Mouse (Mus musculus) liver, embryonic 14.5 days (tissue): ENCODE measurements around the gene Grip1. TPM values are rescaled to one million over a fixed set of nuclear protein-coding genes. Genes with fewer than 3 reads are reported as not detected.

ENCODE experiments used
- ATAC-seq: fragments of 200-750 bp; cut with Nextera tagmentation; 2 replicates; pipeline ENCODE4 v1.8.0; 2017; ENCODE audit warnings: moderate number of reproducible peaks, mild to moderate bottlenecking, moderate library complexity; ENCODE audit not compliant: insufficient read depth
- DNase-seq, 3 experiments: peaks; one replicate each; pipeline ENCODE4 v3.0.0-alpha.2; 2012 to 2013; ENCODE audit warnings: low read depth in 3 of 3, low spot score in 3 of 3
- H3K27ac ChIP-seq: fragments of 300-500 bp; sonication (generic); 2 replicates; pipeline ENCODE4 v1.5.1; 2014; ENCODE audit warnings: moderate library complexity, mild to moderate bottlenecking, control low read depth, inconsistent platforms
- H3K27me3 ChIP-seq: fragments of 300-500 bp; sonication (generic); 2 replicates; pipeline ENCODE4 v1.6.1; 2014; ENCODE audit warnings: mild to moderate bottlenecking, low read length, moderate library complexity; ENCODE audit not compliant: control insufficient read depth, insufficient read depth
- H3K36me3 ChIP-seq: fragments of 300-500 bp; sonication (generic); replicated peaks from 2 replicates; pipeline ENCODE4 v1.6.1; 2014; ENCODE audit warnings: low read depth; ENCODE audit not compliant: control insufficient read depth, insufficient read depth
- H3K4me1 ChIP-seq, 2 experiments: fragments of 200-500 bp in 1 of 2; fragments of 300-500 bp in 1 of 2; sonication (generic) in 1 of 2; replicated peaks; 2 replicates each; pipeline ENCODE4 v1.6.1; 2012 to 2014; ENCODE audit warnings: antibody characterized with exemption in 1 of 2, inconsistent platforms in 1 of 2, low read length in 1 of 2; ENCODE audit not compliant: control insufficient read depth in 2 of 2, insufficient read depth in 2 of 2
- H3K4me2 ChIP-seq: fragments of 300-500 bp; sonication (generic); 2 replicates; pipeline ENCODE4 v1.6.1; 2014; ENCODE audit warnings: low read depth, mild to moderate bottlenecking, control low read depth, moderate library complexity
- H3K4me3 ChIP-seq, 2 experiments: fragments of 200-500 bp in 1 of 2; fragments of 300-500 bp in 1 of 2; sonication (generic) in 1 of 2; 2 replicates each; pipeline ENCODE4 v1.5.1; 2012 to 2014; ENCODE audit warnings: low read depth in 2 of 2, low read length in 2 of 2, mild to moderate bottlenecking in 2 of 2, control low read depth in 1 of 2, inconsistent platforms in 1 of 2, moderate library complexity in 1 of 2; ENCODE audit not compliant: insufficient read depth in 1 of 2
- H3K9ac ChIP-seq: fragments of 300-500 bp; sonication (generic); replicated peaks from 2 replicates; pipeline ENCODE4 v1.6.1; 2014; ENCODE audit warnings: mild to moderate bottlenecking, control low read depth, moderate library complexity
- H3K9me3 ChIP-seq: fragments of 300-500 bp; sonication (generic); 2 replicates; pipeline ENCODE4 v1.6.1; 2016; ENCODE audit warnings: low read length, mixed read lengths; ENCODE audit not compliant: control insufficient read depth
- CTCF ChIP-seq: IDR thresholded peaks from 2 replicates; pipeline ENCODE4 v1.5.1; 2016; ENCODE audit warnings: antibody characterized with exemption, low read depth, control low read depth
- EP300 ChIP-seq: IDR thresholded peaks from 2 replicates; pipeline ENCODE4 v1.6.1; 2016; ENCODE audit warnings: antibody characterized with exemption, low read depth
- WGBS: fragments of 180-500 bp; shearing (Covaris S2); extraction: QIAGEN DNeasy Blood & Tissue Kit; methylation state at CpG from one replicate; pipeline ENCODE4 v1.1.7; 2014; ENCODE audit not compliant: insufficient replicate concordance; 5-methylcytosine and 5-hydroxymethylcytosine counted together
- polyA plus RNA-seq, 2 experiments: library from polyadenylated mRNA; depleted of rRNA in 1 of 2; stranded (reverse) in 1 of 2; unstranded in 1 of 2; fragments of >200 nt; fragmentation: Nextera tagmentation in 1 of 2; extraction: Ambion mirVana in 1 of 2; gene quantifications; 2 replicates each; pipeline versions ENCODE4 v1.2.1 to v1.2.3; 2012 to 2014

Grip1 gene
- polyA plus RNA-seq, 2 experiments: 0.37 to 0.56 TPM

DNA sequence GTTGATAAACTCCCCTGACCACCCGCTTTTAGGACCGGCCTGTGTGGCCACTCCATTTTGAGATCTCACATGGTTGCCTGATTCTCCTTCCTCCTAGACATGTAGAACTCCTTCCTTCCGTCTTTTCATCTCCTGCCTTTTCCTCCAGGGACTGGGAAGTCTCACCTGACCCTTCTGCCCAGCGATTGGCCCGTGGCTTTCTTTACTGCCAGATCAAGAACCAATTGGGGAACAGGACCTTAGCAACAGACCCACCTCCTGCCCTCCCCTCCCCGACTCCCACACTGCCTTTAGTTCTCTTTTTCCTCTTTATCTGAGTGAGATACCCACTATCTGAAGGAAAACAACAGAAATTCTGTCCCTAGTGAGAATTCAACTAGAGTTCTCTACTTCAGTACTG is 180.9 kb downstream of the Grip1 start:
- Histone ChIP-seq H3K4me2 (no peak overlapping the region), H3K4me1 (no peaks in the 10 kb centered on the region), H3K9ac (no peak overlapping the region), H3K27me3 (no peaks in the 10 kb centered on the region), H3K27ac (no peak overlapping the region), H3K4me3 (no peak overlapping the region), H3K36me3 (no peaks in the 10 kb centered on the region), H3K9me3 (no peaks in the 10 kb centered on the region)
- ATAC-seq (no peak), DNase-seq (no peak)
- WGBS: 55% methylated on average over 6 of the region's 6 CpGs
- no peak for TF ChIP-seq CTCF

DNA sequence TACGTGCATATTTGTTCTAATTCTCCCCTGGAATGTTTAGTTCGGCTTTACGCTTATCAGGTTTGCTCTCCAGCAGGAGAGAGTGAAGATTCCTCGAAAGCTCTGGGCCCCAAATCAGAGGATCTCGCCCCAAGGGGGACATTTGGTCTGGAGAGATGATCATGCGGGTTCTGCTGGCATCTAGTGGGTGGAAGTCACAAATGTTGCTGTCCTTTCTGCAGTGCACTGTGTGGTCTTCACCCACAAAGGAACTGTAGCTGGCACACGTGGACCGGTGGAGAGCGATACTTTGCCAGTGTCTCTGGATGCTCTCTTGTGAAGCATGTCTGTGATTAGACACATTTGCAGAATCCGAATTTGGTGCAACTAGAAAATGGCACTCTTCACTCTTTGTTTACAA is 186.9 kb downstream of the Grip1 start:
- H3K9ac ChIP-seq: no peak overlapping the region
- WGBS: 63% methylated on average over 10 of the region's 10 CpGs
- no peaks in the 10 kb centered on the region for H3K9me3 ChIP-seq
- H3K36me3 ChIP-seq: no peaks in the 10 kb centered on the region
- H3K4me3 ChIP-seq: no peak overlapping the region
- H3K27ac ChIP-seq: no peak overlapping the region
- TF ChIP-seq CTCF (0 out of 2 replicates have a peak, but pooled peaks have one; percentile 8), EP300 (no peak)
- no peak for DNase-seq
- no peaks in the 10 kb centered on the region for H3K4me1 ChIP-seq
- H3K27me3 ChIP-seq: no peaks in the 10 kb centered on the region
- no peak overlapping the region for H3K4me2 ChIP-seq
- no peak for ATAC-seq

DNA sequence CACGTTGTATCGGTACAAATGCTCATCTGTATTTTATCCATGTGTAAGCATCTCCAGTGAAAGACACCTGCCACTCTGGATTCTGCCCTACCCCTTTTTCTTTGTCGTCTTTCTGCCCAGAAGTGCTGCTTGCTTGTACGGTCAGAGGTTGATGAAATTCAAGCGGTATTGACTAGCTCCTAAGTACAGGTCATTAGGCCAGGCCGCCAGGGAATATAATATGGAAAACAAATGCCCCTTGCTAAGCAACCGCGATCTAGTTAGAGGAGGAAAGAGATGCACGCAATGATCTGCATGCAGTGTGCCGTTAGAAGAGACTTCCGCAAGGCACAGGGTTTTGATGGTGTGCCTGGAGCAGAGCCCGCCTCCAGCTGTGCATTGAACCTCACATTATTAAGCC is 187.4 kb downstream of the Grip1 start:
- Histone ChIP-seq H3K9me3 (no peaks in the 10 kb centered on the region), H3K36me3 (no peaks in the 10 kb centered on the region), H3K27me3 (no peaks in the 10 kb centered on the region), H3K9ac (no peak overlapping the region), H3K27ac (no peak overlapping the region), H3K4me2 (no peak overlapping the region), H3K4me3 (no peak overlapping the region), H3K4me1 (no peaks in the 10 kb centered on the region)
- no peak for DNase-seq
- no peak for ATAC-seq
- WGBS: 69% methylated on average over 12 of the region's 12 CpGs
- TF ChIP-seq CTCF (no peak), EP300 (no peak)

DNA sequence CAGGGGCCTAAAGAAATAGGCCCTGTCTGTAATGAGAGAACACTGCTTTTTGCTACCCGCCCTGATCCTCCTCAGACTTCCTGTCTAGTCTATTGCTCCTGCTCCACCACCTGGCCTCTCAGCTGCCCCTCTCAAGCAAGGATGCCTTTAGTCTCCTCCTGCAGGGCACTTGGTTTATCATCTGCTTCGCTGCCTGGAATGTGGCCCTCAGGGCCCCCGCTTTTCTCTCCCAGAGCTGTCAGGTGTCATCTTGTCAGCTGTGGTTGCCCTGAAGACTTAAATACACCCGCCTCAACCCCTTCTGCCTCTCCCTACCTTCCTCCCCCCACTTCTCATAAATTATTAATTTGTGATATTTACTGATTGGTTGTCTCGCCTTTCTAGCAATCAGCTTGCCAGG is 190.7 kb downstream of the Grip1 start:
- Histone ChIP-seq H3K9me3 (no peaks in the 10 kb centered on the region), H3K9ac (no peak overlapping the region), H3K4me1 (no peaks in the 10 kb centered on the region), H3K27me3 (no peaks in the 10 kb centered on the region), H3K36me3 (no peaks in the 10 kb centered on the region), H3K27ac (no peak overlapping the region), H3K4me3 (no peak overlapping the region), H3K4me2 (no peak overlapping the region)
- ATAC-seq (no peak), DNase-seq (no peak)
- no peak for TF ChIP-seq CTCF
- TF ChIP-seq EP300: no peak
- 51% methylated on average over 5 of the region's 5 CpGs for WGBS

DNA sequence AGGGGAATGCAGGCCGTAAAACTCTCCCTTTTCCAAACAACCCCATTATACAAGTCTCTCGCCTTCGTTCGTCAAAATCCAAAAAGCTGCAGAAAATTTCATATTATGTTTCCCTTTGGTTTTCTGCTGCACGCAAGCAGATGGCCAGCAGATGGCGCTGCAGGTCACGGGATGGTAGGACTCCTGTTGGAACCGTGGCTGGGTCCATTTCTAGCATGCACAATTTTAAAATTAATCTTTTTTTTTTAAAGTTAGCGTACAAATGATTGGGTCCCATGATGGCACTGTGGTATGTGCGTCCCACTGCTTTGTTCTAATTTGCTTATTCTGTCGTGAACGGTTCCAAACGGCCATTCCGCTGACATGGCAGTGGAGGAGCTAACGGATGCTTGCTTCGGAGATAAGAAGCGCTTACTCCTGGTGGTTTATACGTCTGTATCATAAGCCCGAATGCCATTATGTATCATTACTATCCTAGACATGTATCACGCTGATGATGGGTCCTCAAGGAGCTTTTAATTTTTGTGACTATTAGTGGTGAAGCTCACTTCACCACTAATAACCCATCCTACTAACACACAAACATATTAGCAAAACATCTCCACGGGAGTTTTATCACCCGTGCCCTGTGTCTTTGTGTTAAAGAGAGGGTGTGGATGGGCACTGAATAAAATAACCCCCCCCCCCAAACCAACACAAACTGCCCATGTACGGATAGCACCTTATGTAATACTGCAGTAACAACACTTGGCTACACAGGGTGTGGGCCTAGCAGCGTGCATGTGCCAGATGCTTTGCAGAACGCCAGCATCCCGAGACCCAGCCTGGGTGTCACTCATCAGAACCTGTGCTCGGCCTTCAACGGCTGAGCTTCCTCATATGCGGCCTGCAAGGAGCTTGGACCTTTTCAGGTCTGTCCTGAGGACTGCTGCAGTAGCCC is 193.1 kb downstream of the Grip1 start:
- ATAC-seq: no peak
- Histone ChIP-seq H3K4me1 (no peaks in the 10 kb centered on the region), H3K9ac (no peak overlapping the region), H3K4me2 (no peak overlapping the region), H3K4me3 (no peak overlapping the region), H3K36me3 (no peaks in the 10 kb centered on the region), H3K27me3 (no peaks in the 10 kb centered on the region), H3K27ac (no peak overlapping the region), H3K9me3 (no peaks in the 10 kb centered on the region)
- TF ChIP-seq EP300 (no peak), CTCF (peak; percentile 82)
- 52% methylated on average over 29 of the region's 29 CpGs for WGBS
- peak in 2 of 3 experiments; percentile 1 to 4 for DNase-seq
